Mouse (Mus musculus) G1E-ER4 (cell line): ENCODE results near the gene Sorcs2. TPM values are rescaled to one million over a fixed set of nuclear protein-coding genes. Genes with fewer than 3 reads are reported as not detected.

Experiments
- GATA1 ChIP-seq: IDR thresholded peaks from one replicate; pipeline ENCODE4 v1.8.0; 2012; ENCODE audit warnings: low read length, inconsistent platforms
- polyA plus RNA-seq: library from polyadenylated mRNA; stranded (reverse); fragments of >175 nt; gene quantifications from 2 replicates; pipeline ENCODE4 v1.2.3, GENCODE M21; 2012

The Sorcs2 gene
- polyA plus RNA-seq, 1 experiment = not detected

GRCm38 (mm10) chr5:36154879-36155485 lies 243.0 kb downstream of the Sorcs2 start:
- no peak for TF ChIP-seq GATA1

GRCm38 (mm10) chr5:36153261-36153660 lies 244.7 kb downstream of the Sorcs2 start:
- TF ChIP-seq GATA1 = no peak

GRCm38 (mm10) chr5:36151086-36151485 lies 246.9 kb downstream of the Sorcs2 start:
- no peak for TF ChIP-seq GATA1

DNA sequence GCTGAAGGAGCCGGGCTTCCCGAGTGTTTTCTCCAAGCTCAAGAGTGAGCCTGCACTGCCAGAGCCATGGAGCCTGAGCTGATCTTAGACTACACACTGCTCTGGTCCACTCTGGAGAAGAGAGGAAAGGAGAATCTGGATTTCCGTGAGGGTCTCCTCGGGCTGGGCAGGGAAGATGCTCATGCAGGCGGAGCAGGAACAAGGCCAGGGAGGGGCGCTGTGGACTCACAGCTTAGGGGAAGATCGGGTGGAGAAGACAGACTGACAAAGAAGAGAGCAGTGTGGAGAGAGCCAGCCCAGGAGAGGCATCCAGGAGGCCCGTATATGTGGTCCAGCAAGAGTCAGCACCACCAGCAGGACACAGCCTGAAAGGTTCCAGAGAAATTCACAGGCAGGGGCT lies 248.8 kb downstream of the Sorcs2 start:
- no peak for TF ChIP-seq GATA1

DNA sequence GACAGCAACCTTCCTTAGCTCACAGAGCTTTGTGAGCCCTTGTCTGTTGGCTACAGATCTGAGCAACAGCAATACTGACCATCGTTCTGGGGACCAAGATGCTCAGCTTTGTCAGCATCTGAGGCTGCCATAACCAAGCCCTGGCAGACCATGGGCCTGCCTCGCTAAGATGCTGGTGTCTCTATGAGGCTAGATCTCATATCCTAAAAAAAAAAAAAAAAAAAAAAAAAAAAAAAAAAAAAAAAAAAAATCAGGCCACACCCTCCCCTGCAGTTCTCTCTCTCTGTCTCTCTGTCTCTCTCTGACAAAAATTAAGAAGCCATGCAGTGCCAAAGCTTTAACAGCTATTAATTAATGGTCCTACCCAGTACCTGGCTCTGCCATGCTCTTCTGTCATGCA lies 251.3 kb downstream of the Sorcs2 start:
- no peak for TF ChIP-seq GATA1

DNA sequence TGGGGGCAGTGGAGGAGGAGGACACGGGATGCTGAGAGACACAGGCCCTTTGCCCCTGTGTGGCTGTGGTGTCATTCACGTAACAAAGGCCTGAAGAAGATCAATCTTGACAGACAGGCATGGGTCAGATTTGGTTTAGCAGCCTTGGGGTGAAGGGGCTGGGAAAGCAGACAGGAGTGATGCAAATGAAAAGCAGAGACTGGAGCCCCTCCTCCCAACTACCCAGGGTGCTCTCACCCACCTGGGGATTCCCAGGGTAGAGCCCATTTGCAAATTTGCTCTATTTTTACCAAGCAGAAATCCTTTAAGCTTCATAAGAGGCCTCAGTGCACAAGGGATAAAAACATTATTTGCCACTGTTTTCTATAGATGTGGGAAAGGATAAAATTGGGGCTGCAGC lies 253.4 kb downstream of the Sorcs2 start:
- TF ChIP-seq GATA1 = no peak

DNA sequence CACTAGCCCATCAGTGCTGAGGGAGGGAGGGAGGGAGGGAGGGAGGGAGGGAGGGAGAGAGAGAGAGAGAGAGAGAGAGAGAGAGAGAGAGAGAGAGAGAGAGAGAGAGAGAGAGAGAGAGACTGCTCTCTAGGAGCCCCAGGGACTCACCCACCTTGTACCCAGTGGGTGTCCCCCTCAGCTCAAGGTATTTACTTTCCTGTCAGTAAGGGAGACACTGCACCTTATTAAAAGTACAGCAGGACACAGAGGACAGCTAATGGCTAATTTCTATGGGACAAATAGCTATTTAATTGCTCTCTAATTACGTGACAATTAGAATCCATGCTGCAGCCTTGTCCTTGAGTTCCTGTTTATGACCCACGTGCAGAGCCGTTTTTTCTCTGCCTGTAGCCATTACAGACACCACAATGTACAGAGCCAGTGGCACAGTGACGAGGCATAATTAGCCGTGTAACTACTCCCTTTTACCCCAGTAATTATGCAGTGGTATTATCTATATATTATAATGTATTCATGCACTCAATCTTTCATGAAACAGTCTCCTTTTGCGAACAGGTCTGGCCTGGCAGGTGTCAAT lies 256.2 kb downstream of the Sorcs2 start:
- no peak for TF ChIP-seq GATA1

- TF ChIP-seq GATA1 = no peak
Observed at GRCm38 (mm10) chr5:36141112-36141511, 256.8 kb downstream of the Sorcs2 start.

- TF ChIP-seq GATA1 = no peak
Observed at GRCm38 (mm10) chr5:36139766-36140165, 258.2 kb downstream of the Sorcs2 start.

- no peak for TF ChIP-seq GATA1
Observed at GRCm38 (mm10) chr5:36135874-36136542, 261.9 kb downstream of the Sorcs2 start.

DNA sequence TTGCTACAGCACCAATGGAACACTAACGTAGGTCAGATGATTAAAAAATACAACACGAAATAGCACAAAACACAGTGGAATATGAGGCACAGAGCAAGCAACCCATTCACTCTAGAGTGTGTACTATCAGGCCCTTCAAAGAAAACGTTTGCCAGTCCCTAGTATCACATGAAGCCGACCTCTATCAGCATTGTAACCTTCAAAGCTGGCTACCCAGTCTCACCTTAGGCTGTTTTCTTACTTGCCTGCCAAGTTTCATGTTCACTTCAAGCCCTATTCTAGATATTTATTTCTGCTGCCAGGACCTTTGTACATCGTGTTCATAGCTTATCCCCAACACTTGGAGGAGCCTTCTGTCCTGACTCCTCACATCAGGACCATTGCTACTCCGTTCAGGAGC lies 263.6 kb downstream of the Sorcs2 start:
- TF ChIP-seq GATA1 = no peak

DNA sequence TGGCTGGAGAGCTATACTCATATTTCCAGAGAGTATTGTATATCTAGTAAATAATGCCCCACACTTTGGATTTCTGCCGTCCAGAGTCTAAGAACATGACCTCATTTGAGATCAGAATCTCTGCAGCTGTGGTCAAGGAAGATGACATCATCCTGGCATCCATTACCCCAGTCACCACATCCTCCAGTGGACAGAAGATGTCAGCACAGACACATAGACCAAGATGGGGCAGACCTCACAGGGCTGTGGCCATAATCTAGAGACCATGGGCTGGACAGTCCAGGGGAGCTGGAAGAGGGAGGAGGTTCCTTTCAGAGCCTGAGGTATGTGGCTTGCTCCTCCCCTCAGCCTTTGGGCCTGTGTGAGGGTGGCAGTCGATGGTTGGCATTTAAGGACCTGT lies 264.0 kb downstream of the Sorcs2 start:
- TF ChIP-seq GATA1 = no peak

GRCm38 (mm10) chr5:36130393-36131011 lies 267.4 kb downstream of the Sorcs2 start:
- TF ChIP-seq GATA1 = no peak

DNA sequence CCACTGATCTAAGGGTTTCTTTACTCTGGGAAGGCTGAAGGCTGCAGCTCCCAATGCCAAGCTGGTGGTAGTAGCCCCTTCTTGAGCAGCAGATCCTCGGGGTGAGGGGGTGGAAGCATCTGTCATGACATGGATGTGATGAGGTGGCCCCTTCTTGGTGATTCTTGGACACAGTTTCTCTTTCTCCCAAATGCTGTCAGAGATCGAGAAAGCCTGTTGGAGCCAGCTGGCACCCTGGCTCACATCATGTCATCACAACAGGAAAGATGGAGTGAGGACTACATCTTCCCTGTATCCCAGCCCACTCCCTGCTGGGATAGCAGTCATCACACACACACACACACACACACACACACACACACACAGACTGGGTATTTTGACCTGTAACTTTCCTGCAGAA lies 268.3 kb downstream of the Sorcs2 start:
- no peak for TF ChIP-seq GATA1

- TF ChIP-seq GATA1 = no peak
Observed at GRCm38 (mm10) chr5:36128513-36128912, 269.4 kb downstream of the Sorcs2 start.

DNA sequence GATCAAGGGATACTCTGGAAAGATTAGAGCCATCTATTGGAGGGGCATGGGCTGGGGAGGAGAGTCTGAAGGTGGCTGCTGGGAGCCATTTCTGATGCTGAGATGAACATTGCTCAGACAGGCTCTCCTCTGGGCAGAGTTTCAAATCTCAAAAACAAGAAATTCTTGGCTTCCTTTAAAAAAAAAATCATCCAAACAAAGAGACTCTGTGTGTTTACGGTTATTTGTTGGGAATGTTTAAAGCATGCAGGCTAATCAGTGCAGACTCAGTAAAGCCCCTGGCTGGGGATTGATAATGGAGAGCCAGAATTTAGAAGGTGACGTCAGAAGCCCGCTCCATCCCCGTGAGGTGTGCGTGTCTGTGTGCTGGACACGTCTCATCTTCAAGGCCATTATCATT lies 272.9 kb downstream of the Sorcs2 start:
- no peak for TF ChIP-seq GATA1

DNA sequence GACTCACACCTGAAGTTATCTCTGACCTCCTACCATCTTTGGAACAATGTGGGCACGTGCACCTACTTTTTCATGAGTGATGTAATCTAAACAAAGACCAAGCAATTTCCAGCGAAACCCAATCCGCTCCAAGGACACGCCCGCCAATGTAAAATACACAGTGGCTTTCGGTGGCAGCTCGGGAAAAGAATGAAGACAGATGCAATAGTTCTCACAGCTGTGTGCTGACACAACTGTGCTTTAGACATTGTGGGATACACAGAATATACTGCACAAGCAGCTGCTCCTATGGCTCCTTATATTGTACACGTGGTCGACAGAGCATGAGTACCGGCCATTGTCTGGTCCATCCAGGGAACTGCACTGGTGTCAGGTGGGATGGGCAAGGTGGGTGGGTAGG lies 275.0 kb downstream of the Sorcs2 start:
- no peak for TF ChIP-seq GATA1

- TF ChIP-seq GATA1 = no peak
Observed at GRCm38 (mm10) chr5:36120931-36121341, 277.0 kb downstream of the Sorcs2 start.
